Mouse (Mus musculus) layer of hippocampus, postnatal 36 days (tissue): ENCODE measurements around the gene Thap3. TPM values are rescaled to one million over a fixed set of nuclear protein-coding genes. Genes with fewer than 3 reads are reported as not detected.

Experiments
- total RNA-seq, 2 experiments: library from RNA; stranded (reverse); gene quantifications; 2 replicates each; pipeline ENCODE4 v1.2.3; 2021

Thap3 gene
- total RNA-seq, 2 experiments from 2014 or later, result 24.6 to 29.9 TPM

Other genes with a start within 250 kb of the Thap3 start
- 100 to 1,000 TPM; 279 to 294 TPM for gene Camta1, start 127.1 kb downstream of the Thap3 start, total RNA-seq
- gene Dnajc11, start 55.3 kb downstream of the Thap3 start, total RNA-seq, result 10 to 100 TPM; 62.0 to 63.1 TPM
- 10 to 100 TPM; 11.1 to 11.6 TPM for gene Phf13, start 7.3 kb upstream of the Thap3 start, total RNA-seq
- gene Klhl21, start 19.8 kb upstream of the Thap3 start, total RNA-seq, result 10 to 100 TPM; 20.5 to 21.4 TPM
- 10 to 100 TPM; 11.7 to 13.7 TPM for gene Zbtb48, start 38.7 kb upstream of the Thap3 start, total RNA-seq
- under 1 TPM; 0.33 to 0.62 TPM for gene Tas1r1, start 49.6 kb upstream of the Thap3 start, total RNA-seq
- 10 to 100 TPM; 19.7 to 21.3 TPM for gene Nol9, start 50.3 kb upstream of the Thap3 start, total RNA-seq
- 100 to 1,000 TPM; 158 to 166 TPM for gene Plekhg5, start 83.5 kb upstream of the Thap3 start, total RNA-seq
- gene Tnfrsf25, start 126.9 kb upstream of the Thap3 start, total RNA-seq, result 10 to 100 TPM; 46.5 to 65.3 TPM
- gene Espn, start 163.4 kb upstream of the Thap3 start, total RNA-seq, result 1 to 10 TPM; 1.4 to 1.5 TPM
- gene Hes2, start 169.9 kb upstream of the Thap3 start, total RNA-seq, result not detected
- 100 to 1,000 TPM; 331 to 345 TPM for gene Acot7, start 189.1 kb upstream of the Thap3 start, total RNA-seq